Mouse (Mus musculus) MEL (cell line): ENCODE measurements around the gene Ncapd2. TPM values are rescaled to one million over a fixed set of nuclear protein-coding genes. Genes with fewer than 3 reads are reported as not detected.

Experiments
- DNase-seq: peaks from one replicate; pipeline ENCODE4 v3.0.0; 2011; ENCODE audit warnings: low read depth, low spot score
- H3K27ac ChIP-seq: 2 replicates; pipeline ENCODE4 v1.5.1; 2012; ENCODE audit warnings: low read depth, mild to moderate bottlenecking, control low read depth, low read length, moderate library complexity; ENCODE audit not compliant: control insufficient read depth
- H3K27me3 ChIP-seq, 2 experiments: fragments of 150-350 bp in 1 of 2; sonication (generic) in 1 of 2; 2 replicates each; pipeline ENCODE4 v1.6.1; 2012; ENCODE audit warnings: low read length in 2 of 2, mild to moderate bottlenecking in 2 of 2, improper control_type of control experiment in 1 of 2, moderate library complexity in 1 of 2; ENCODE audit not compliant: insufficient read depth in 2 of 2, control insufficient read depth in 1 of 2
- H3K36me3 ChIP-seq, 2 experiments: 2 replicates each; pipeline ENCODE4 v1.6.1; 2012 to 2014; ENCODE audit warnings: low read length in 2 of 2, improper control_type of control experiment in 1 of 2, inconsistent platforms in 1 of 2, mild to moderate bottlenecking in 1 of 2; ENCODE audit not compliant: insufficient read depth in 2 of 2, control insufficient read depth in 1 of 2
- H3K4me1 ChIP-seq, 2 experiments: fragments of 150-350 bp in 1 of 2; sonication (generic) in 1 of 2; 2 replicates each; pipeline ENCODE4 v1.6.1; 2012; ENCODE audit warnings: low read length in 2 of 2, improper control_type of control experiment in 1 of 2, mild to moderate bottlenecking in 1 of 2; ENCODE audit not compliant: insufficient read depth in 2 of 2, control insufficient read depth in 1 of 2
- H3K4me3 ChIP-seq, 2 experiments: fragments of 150-350 bp in 1 of 2; sonication (generic) in 1 of 2; 2 replicates each; pipeline ENCODE4 v1.5.1; 2012; ENCODE audit warnings: low read depth in 2 of 2, low read length in 2 of 2, mild to moderate bottlenecking in 2 of 2, moderate library complexity in 2 of 2, control low read depth in 1 of 2, improper control_type of control experiment in 1 of 2; ENCODE audit not compliant: control insufficient read depth in 1 of 2, insufficient read depth in 1 of 2
- H3K79me2 ChIP-seq: 2 replicates; pipeline ENCODE4 v1.6.1; 2012; ENCODE audit warnings: mild to moderate bottlenecking, low read length, moderate library complexity; ENCODE audit not compliant: control insufficient read depth, poor library complexity, insufficient read depth
- H3K9ac ChIP-seq: 2 replicates; pipeline ENCODE4 v1.6.1; 2012; ENCODE audit warnings: low read depth, mild to moderate bottlenecking, control low read depth, low read length, moderate library complexity; ENCODE audit not compliant: control insufficient read depth, poor library complexity, severe bottlenecking
- H3K9me3 ChIP-seq: fragments of 150-350 bp; sonication (generic); replicated peaks from 2 replicates; pipeline ENCODE4 v1.6.1; 2012; ENCODE audit warnings: mild to moderate bottlenecking, low read length, improper control_type of control experiment, moderate library complexity; ENCODE audit not compliant: insufficient read depth
- CHD1 ChIP-seq: IDR thresholded peaks from 2 replicates; pipeline ENCODE4 v1.6.1; 2012; ENCODE audit warnings: low read depth, mild to moderate bottlenecking, inconsistent platforms, low read length, improper control_type of control experiment
- CTCF ChIP-seq, 3 experiments: IDR thresholded peaks in 2 of 3; conservative IDR thresholded peaks in 1 of 3; 2 replicates each; pipeline ENCODE4 v1.5.1; 2011 to 2012; ENCODE audit warnings: low read length in 3 of 3, low read depth in 2 of 3, mild to moderate bottlenecking in 2 of 3, improper control_type of control experiment in 1 of 3, inconsistent platforms in 1 of 3, mixed read lengths in 1 of 3, moderate library complexity in 1 of 3; ENCODE audit not compliant: control insufficient read depth in 1 of 3, insufficient read depth in 1 of 3, poor library complexity in 1 of 3, severe bottlenecking in 1 of 3
- ELF1 ChIP-seq: IDR thresholded peaks from 2 replicates; pipeline ENCODE4 v1.6.1; 2014; ENCODE audit warnings: low read depth, mild to moderate bottlenecking, inconsistent platforms, low read length, improper control_type of control experiment, moderate library complexity
- ETS1 ChIP-seq: IDR thresholded peaks from 2 replicates; pipeline ENCODE4 v1.6.1; 2012; ENCODE audit warnings: low read depth, mild to moderate bottlenecking, inconsistent platforms, low read length, improper control_type of control experiment, moderate library complexity
- GATA1 ChIP-seq: IDR thresholded peaks from 2 replicates; pipeline ENCODE4 v1.6.1; 2011; ENCODE audit warnings: low read depth, low read length, improper control_type of control experiment
- HCFC1 ChIP-seq: IDR thresholded peaks from 2 replicates; pipeline ENCODE4 v1.6.1; 2012; ENCODE audit warnings: low read depth, mild to moderate bottlenecking, inconsistent platforms, low read length, improper control_type of control experiment, moderate library complexity
- JUND ChIP-seq: IDR thresholded peaks from 2 replicates; pipeline ENCODE4 v1.6.1; 2011; ENCODE audit warnings: low read depth, mild to moderate bottlenecking, improper control_type of control experiment, low read length
- KAT2A ChIP-seq: conservative IDR thresholded peaks from 2 replicates; pipeline ENCODE4 v1.6.1; 2012; ENCODE audit warnings: low read depth, low read length, improper control_type of control experiment, inconsistent platforms
- MAX ChIP-seq: IDR thresholded peaks from 2 replicates; pipeline ENCODE4 v1.6.1; 2011; ENCODE audit warnings: low read length, improper control_type of control experiment
- MEF2A ChIP-seq: IDR thresholded peaks from 2 replicates; pipeline ENCODE4 v1.6.1; 2014; ENCODE audit warnings: low read depth, mild to moderate bottlenecking, inconsistent platforms, low read length, improper control_type of control experiment; ENCODE audit not compliant: poor library complexity, insufficient replicate concordance, severe bottlenecking; ENCODE audit errors: extremely low read depth
- MXI1 ChIP-seq: IDR thresholded peaks from 2 replicates; pipeline ENCODE4 v1.6.1; 2011; ENCODE audit warnings: mild to moderate bottlenecking, low read depth, low read length, improper control_type of control experiment
- NELFE ChIP-seq: IDR thresholded peaks from 2 replicates; pipeline ENCODE4 v1.6.1; 2011; ENCODE audit warnings: low read depth, low read length, improper control_type of control experiment
- POLR2A ChIP-seq, 2 experiments: IDR thresholded peaks; 2 replicates each; pipeline ENCODE4 v1.6.1; 2011 to 2012; ENCODE audit warnings: low read length in 2 of 2, mild to moderate bottlenecking in 2 of 2, control low read depth in 1 of 2, improper control_type of control experiment in 1 of 2, low read depth in 1 of 2, moderate library complexity in 1 of 2; ENCODE audit not compliant: control insufficient read depth in 1 of 2, insufficient read depth in 1 of 2, poor library complexity in 1 of 2
- POLR2AphosphoS2 ChIP-seq: IDR thresholded peaks from 2 replicates; pipeline ENCODE4 v1.6.1; 2011; ENCODE audit warnings: low read length, improper control_type of control experiment
- POLR2AphosphoS5 ChIP-seq: IDR thresholded peaks from 2 replicates; pipeline ENCODE4 v1.6.1; 2012; ENCODE audit warnings: low read depth, borderline replicate concordance, mild to moderate bottlenecking, inconsistent platforms, low read length, moderate library complexity, mixed read lengths
- RAD21 ChIP-seq: IDR thresholded peaks from 2 replicates; pipeline ENCODE4 v1.6.1; 2011; ENCODE audit warnings: mild to moderate bottlenecking, low read depth, low read length, improper control_type of control experiment
- SIN3A ChIP-seq: IDR thresholded peaks from 2 replicates; pipeline ENCODE4 v1.6.1; 2012; ENCODE audit warnings: low read length, improper control_type of control experiment, inconsistent platforms
- SMC3 ChIP-seq: IDR thresholded peaks from 2 replicates; pipeline ENCODE4 v1.6.1; 2011; ENCODE audit warnings: low read depth, low read length, improper control_type of control experiment
- UBTF ChIP-seq: IDR thresholded peaks from 2 replicates; pipeline ENCODE4 v1.6.1; 2012; ENCODE audit warnings: low read depth, mild to moderate bottlenecking, inconsistent platforms, low read length, improper control_type of control experiment, moderate library complexity, borderline replicate concordance; ENCODE audit not compliant: insufficient read depth
- USF1 ChIP-seq: IDR thresholded peaks from 2 replicates; pipeline ENCODE4 v1.6.1; 2014; ENCODE audit warnings: low read depth, mild to moderate bottlenecking, inconsistent platforms, low read length, improper control_type of control experiment, moderate library complexity
- ZC3H11A ChIP-seq: IDR thresholded peaks from 2 replicates; pipeline ENCODE4 v1.6.1; 2012; ENCODE audit warnings: low read depth, mild to moderate bottlenecking, inconsistent platforms, low read length, improper control_type of control experiment
- ZKSCAN1 ChIP-seq: IDR thresholded peaks from 2 replicates; pipeline ENCODE4 v1.6.1; 2012; ENCODE audit warnings: low read depth, mild to moderate bottlenecking, inconsistent platforms, low read length, improper control_type of control experiment, moderate library complexity
- ZNF384 ChIP-seq: IDR thresholded peaks from 2 replicates; pipeline ENCODE4 v1.6.1; 2012; ENCODE audit warnings: low read depth, mild to moderate bottlenecking, inconsistent platforms, low read length, improper control_type of control experiment
- polyA plus RNA-seq, 2 experiments: library from polyadenylated mRNA; stranded (reverse) in 1 of 2; unstranded in 1 of 2; fragments of >175 nt in 1 of 2; fragments of >200 nt in 1 of 2; gene quantifications; 2 replicates each; pipeline versions ENCODE4 v1.2.1 to v1.2.4; 2012; ENCODE audit warnings: low replicate concordance in 2 of 2, low read depth in 1 of 2; ENCODE audit not compliant: insufficient read length in 2 of 2, insufficient read depth in 1 of 2, missing spikeins in 1 of 2
- total RNA-seq: library from RNA; depleted of rRNA; stranded (reverse); fragments of 300-350 nt; gene quantifications from 2 replicates; pipeline ENCODE4 v1.2.3, GENCODE M21; 2012

The Ncapd2 gene
- total and polyA plus RNA-seq, 3 experiments = 86.6 to 394 TPM; not detected in 1

DNA sequence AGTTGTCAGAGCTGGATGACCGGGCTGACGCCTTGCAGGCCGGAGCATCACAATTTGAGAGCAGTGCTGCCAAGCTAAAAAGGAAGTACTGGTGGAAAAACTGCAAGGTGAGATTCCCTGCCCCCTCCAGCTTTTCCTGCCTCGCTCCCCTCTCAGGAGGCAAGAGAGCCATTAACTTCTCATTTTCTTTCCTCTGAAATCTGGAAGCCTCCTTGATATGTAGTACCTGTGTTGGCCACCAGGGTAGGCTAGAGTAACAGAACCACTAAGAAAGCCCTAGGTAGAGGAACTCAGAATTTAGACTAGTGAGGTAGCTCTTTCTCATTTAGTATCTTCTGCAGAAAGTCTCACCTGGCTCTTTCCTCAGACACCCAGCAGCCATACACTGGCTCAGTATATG, 27.5 kb upstream of the Ncapd2 start:
- DNase-seq = peak; percentile 91

DNA sequence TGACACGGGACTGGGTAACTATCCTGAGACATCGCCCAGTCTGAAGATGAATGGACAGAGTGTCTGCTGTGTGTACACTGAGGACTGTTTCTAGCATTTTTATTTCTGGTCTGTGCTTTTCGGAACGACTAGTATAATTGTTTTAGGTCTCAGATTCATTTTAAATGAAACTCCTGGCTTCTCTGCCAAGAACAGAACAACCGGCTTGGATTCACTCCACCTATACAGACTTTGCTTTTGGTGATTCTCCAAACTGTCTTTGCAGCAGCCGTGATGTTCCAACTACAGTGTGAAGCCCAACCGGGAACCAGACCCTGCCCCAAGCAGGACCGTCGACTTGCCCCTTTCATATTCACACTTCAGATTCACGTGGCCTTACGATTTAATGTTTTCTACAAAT, 26.4 kb upstream of the Ncapd2 start:
- Histone ChIP-seq H3K4me3 (no peak overlapping the region), H3K36me3 (peaks cover 0 to 12% of the 10 kb centered on the region in 2 experiments; a peak in 2 of 4 replicates), H3K79me2 (no peaks in the 10 kb centered on the region; the same call in 1 of the 2 replicates), H3K27ac (no peak overlapping the region), H3K4me1 (peaks cover 7 to 11% of the 10 kb centered on the region in 2 experiments), H3K9ac (no peak overlapping the region), H3K27me3 (no peaks in the 10 kb centered on the region), H3K9me3 (no peaks in the 10 kb centered on the region)
- DNase-seq = no peak
- TF ChIP-seq ETS1 = no peak
- no peak for TF ChIP-seq UBTF
- no peak for TF ChIP-seq POLR2AphosphoS2
- no peak for TF ChIP-seq GATA1
- TF ChIP-seq ZC3H11A = no peak
- no peak for TF ChIP-seq KAT2A
- TF ChIP-seq ZKSCAN1 = no peak
- TF ChIP-seq CHD1 = no peak
- TF ChIP-seq MXI1 = no peak

More for the DNA sequence above, 27.5 kb upstream of the Ncapd2 start:
- Histone ChIP-seq H3K36me3 (peaks cover 0 to 12% of the 10 kb centered on the region in 2 experiments; a peak in 2 of 4 replicates), H3K9me3 (no peaks in the 10 kb centered on the region), H3K79me2 (no peaks in the 10 kb centered on the region; the same call in 1 of the 2 replicates), H3K4me1 (peaks cover 7 to 11% of the 10 kb centered on the region in 2 experiments), H3K4me3 (no peak overlapping the region), H3K27ac (no peak overlapping the region), H3K27me3 (no peaks in the 10 kb centered on the region), H3K9ac (peak overlapping the region; percentile 8; the same call in 1 of the 2 replicates)
- TF ChIP-seq POLR2AphosphoS5 (no peak), SIN3A (peak; percentile 41; the same call in 1 of the 2 replicates), NELFE (no peak), MAX (no peak), POLR2AphosphoS2 (no peak), POLR2A (IDR thresholded peaks at IDR 0.05; ENCODE audit: control insufficient read depth in 1 of 2, insufficient read depth in 1 of 2, low read depth in 1 of 2, low read length in 2 of 2, poor library complexity in 1 of 2) (no peak), SMC3 (peak; percentile 78), RAD21 (peak; percentile 71), MXI1 (no peak), ZC3H11A (peak; percentile 32; the same call in 1 of the 2 replicates), ETS1 (no peak), HCFC1 (no peak), JUND (no peak), ELF1 (no peak), USF1 (no peak), CTCF (IDR thresholded peaks at IDR 0.05 in 2 of 3, conservative IDR thresholded peaks at IDR 0.05 in 1 of 3; ENCODE audit: control insufficient read depth in 1 of 3, insufficient read depth in 1 of 3, low read depth in 2 of 3, low read length in 3 of 3, poor library complexity in 1 of 3, severe bottlenecking in 1 of 3) (peak; percentile 14 to 89 (median 83); a peak in 5 of 6 replicates), ZNF384 (no peak), MEF2A (no peak)
